Comparison of ENCODE assay signal across 20 mouse cellular contexts in genomic region chr19:27417375-27417774, GRCm38 (mm10). TPM values are rescaled to one million over a fixed set of nuclear protein-coding genes. Genes with fewer than 3 reads are reported as not detected.
DNase-seq lines count a peak whose midpoint lies in the region; ATAC-seq and TF ChIP-seq lines count a peak whose summit lies in the region.
"Had no signal": no experiment of that assay in that cellular context is flagged by ENCODE, and none has a peak within 500 bp of the region (broad histone marks: within the 10 kb centered on the region; RNA-seq: fewer than 3 reads in every experiment).

No protein-coding gene starts in this region.

- TF ChIP-seq EP300 in stomach, postnatal 0 days (optimal IDR thresholded peaks at IDR 0.05) = no peak

- H3K4me3 ChIP-seq in embryonic facial prominence, embryonic 12.5 days = no peak overlapping the region
- no peak overlapping the region for H3K4me3 ChIP-seq in embryonic facial prominence, embryonic 10.5 days
- H3K4me3 ChIP-seq in midbrain, embryonic 11.5 days (ENCODE audit: low read depth, low read length) = no peak overlapping the region
- no peak overlapping the region for H3K4me3 ChIP-seq in midbrain, embryonic 14.5 days (replicated peaks; ENCODE audit: low read depth, low read length)
- H3K4me3 ChIP-seq in stomach, embryonic 16.5 days (replicated peaks; ENCODE audit: low read length) = no peak overlapping the region
- no peak overlapping the region for H3K4me3 ChIP-seq in stomach, postnatal 0 days (ENCODE audit: low read depth, low read length)

- H3K4me2 ChIP-seq in embryonic facial prominence, embryonic 12.5 days (replicated peaks) = no peak overlapping the region
- no peak overlapping the region for H3K4me2 ChIP-seq in midbrain, embryonic 11.5 days
- H3K4me2 ChIP-seq in midbrain, embryonic 14.5 days (ENCODE audit: low read length) = no peak overlapping the region
- no peak overlapping the region for H3K4me2 ChIP-seq in stomach, embryonic 16.5 days (ENCODE audit: low read depth, low read length)
- no peak overlapping the region for H3K4me2 ChIP-seq in stomach, postnatal 0 days (replicated peaks; ENCODE audit: low read depth)

- peaks cover 64% of the 10 kb centered on the region for H3K36me3 ChIP-seq in embryonic facial prominence, embryonic 12.5 days
- peaks cover 95% of the 10 kb centered on the region for H3K36me3 ChIP-seq in embryonic facial prominence, embryonic 10.5 days (replicated peaks)
- H3K36me3 ChIP-seq in midbrain, embryonic 11.5 days (ENCODE audit: control insufficient read depth, insufficient read depth, low read length) = peaks cover 15% of the 10 kb centered on the region
- H3K36me3 ChIP-seq in midbrain, embryonic 14.5 days (ENCODE audit: control insufficient read depth, insufficient read depth, low read length) = peaks cover 71% of the 10 kb centered on the region
- peaks cover 16% of the 10 kb centered on the region for H3K36me3 ChIP-seq in stomach, embryonic 16.5 days (ENCODE audit: control insufficient read depth, insufficient read depth, low read length)
- H3K36me3 ChIP-seq in stomach, postnatal 0 days (ENCODE audit: control insufficient read depth, insufficient read depth, low read length) = peaks cover 17% of the 10 kb centered on the region

- no peaks in the 10 kb centered on the region for H3K27me3 ChIP-seq in embryonic facial prominence, embryonic 12.5 days
- no peaks in the 10 kb centered on the region for H3K27me3 ChIP-seq in embryonic facial prominence, embryonic 10.5 days (replicated peaks; ENCODE audit: low read depth, poor library complexity, severe bottlenecking)
- H3K27me3 ChIP-seq in midbrain, embryonic 11.5 days (ENCODE audit: control insufficient read depth, insufficient read depth, low read length) = no peaks in the 10 kb centered on the region
- no peaks in the 10 kb centered on the region for H3K27me3 ChIP-seq in midbrain, embryonic 14.5 days (ENCODE audit: control insufficient read depth, insufficient read depth, low read length)
- H3K27me3 ChIP-seq in stomach, embryonic 16.5 days (ENCODE audit: control insufficient read depth, insufficient read depth, low read length) = no peaks in the 10 kb centered on the region
- no peaks in the 10 kb centered on the region for H3K27me3 ChIP-seq in stomach, postnatal 0 days (ENCODE audit: control insufficient read depth, insufficient read depth, low read length)
- H3K27me3 ChIP-seq: CH12.LX, Patski had no signal

- TF ChIP-seq CTCF in stomach, postnatal 0 days (IDR thresholded peaks at IDR 0.05; ENCODE audit: low read depth) = no peak

- H3K27ac ChIP-seq in embryonic facial prominence, embryonic 12.5 days = no peak overlapping the region
- H3K27ac ChIP-seq in embryonic facial prominence, embryonic 10.5 days (replicated peaks) = no peak overlapping the region
- no peak overlapping the region for H3K27ac ChIP-seq in midbrain, embryonic 11.5 days (ENCODE audit: low read depth, low read length)
- no peak overlapping the region for H3K27ac ChIP-seq in midbrain, embryonic 14.5 days (replicated peaks; ENCODE audit: low read depth, low read length)
- no peak overlapping the region for H3K27ac ChIP-seq in stomach, embryonic 16.5 days (ENCODE audit: low read length)
- H3K27ac ChIP-seq in stomach, postnatal 0 days (replicated peaks) = no peak overlapping the region

- 87% methylated on average over 4 of the region's 4 CpGs for WGBS in embryonic facial prominence, embryonic 12.5 days
- 90% methylated on average over 4 of the region's 4 CpGs for WGBS in embryonic facial prominence, embryonic 10.5 days
- 95% methylated on average over 4 of the region's 4 CpGs for WGBS in midbrain, embryonic 11.5 days
- 95% methylated on average over 4 of the region's 4 CpGs for WGBS in midbrain, embryonic 14.5 days
- 93% methylated on average over 4 of the region's 4 CpGs for WGBS in stomach, embryonic 16.5 days
- 92% methylated on average over 4 of the region's 4 CpGs for WGBS in stomach, postnatal 0 days

- ATAC-seq in embryonic facial prominence, embryonic 12.5 days (ENCODE audit: insufficient number of reproducible peaks, insufficient read depth, low FRiP score, low TSS enrichment) = 0 out of 2 replicates have a peak, but pooled peaks have one; percentile 52
- ATAC-seq in midbrain, embryonic 11.5 days (ENCODE audit: low FRiP score) = no peak
- no peak for ATAC-seq in midbrain, embryonic 14.5 days (ENCODE audit: low FRiP score, low TSS enrichment)
- ATAC-seq in stomach, embryonic 16.5 days (ENCODE audit: insufficient read depth, low FRiP score) = peak; percentile 25; the same call in 1 of the 2 replicates
- ATAC-seq in stomach, postnatal 0 days (ENCODE audit: low FRiP score, low TSS enrichment) = no peak
- ATAC-seq: activated CD4-positive, CD25-positive, alpha-beta regulatory T cell, adult 4 months; CD4-positive, CD25-positive, alpha-beta regulatory T cell, adult 4 months had no signal

- H3K9me3 ChIP-seq in embryonic facial prominence, embryonic 12.5 days = no peaks in the 10 kb centered on the region
- H3K9me3 ChIP-seq in embryonic facial prominence, embryonic 10.5 days = no peaks in the 10 kb centered on the region
- no peaks in the 10 kb centered on the region for H3K9me3 ChIP-seq in midbrain, embryonic 11.5 days (ENCODE audit: control insufficient read depth, low read length)
- H3K9me3 ChIP-seq in midbrain, embryonic 14.5 days (ENCODE audit: control insufficient read depth, low read length) = no peaks in the 10 kb centered on the region
- H3K9me3 ChIP-seq in stomach, embryonic 16.5 days (replicated peaks; ENCODE audit: control insufficient read depth, low read length) = no peaks in the 10 kb centered on the region
- no peaks in the 10 kb centered on the region for H3K9me3 ChIP-seq in stomach, postnatal 0 days (ENCODE audit: control insufficient read depth, low read length)
- H3K9me3 ChIP-seq: G1E had no signal

- DNase-seq in embryonic facial prominence, embryonic 10.5 days (ENCODE audit: low spot score) = no peak
- peak; percentile 73 for DNase-seq in midbrain, embryonic 11.5 days (ENCODE audit: low spot score, missing footprints)
- DNase-seq in midbrain, embryonic 14.5 days = no peak
- DNase-seq in stomach, postnatal 0 days (ENCODE audit: low spot score) = no peak
- DNase-seq: adrenal gland, adult 2 months; adrenal gland, adult 8-10 months; adrenal gland, postnatal 10 days; adrenal gland, postnatal 14 days; adrenal gland, postnatal 25 days; adrenal gland, postnatal 36 days; cerebellum, adult 11 months; cerebellum, adult 11-12 months; cerebellum, adult 18-20 months had no signal

- H3K4me1 ChIP-seq in embryonic facial prominence, embryonic 12.5 days = no peaks in the 10 kb centered on the region
- 0 out of 2 replicates have a peak, but pooled peaks cover 5% of the 10 kb centered on the region for H3K4me1 ChIP-seq in embryonic facial prominence, embryonic 10.5 days
- H3K4me1 ChIP-seq in midbrain, embryonic 11.5 days (ENCODE audit: control insufficient read depth, insufficient read depth, low read length) = no peaks in the 10 kb centered on the region
- no peaks in the 10 kb centered on the region for H3K4me1 ChIP-seq in midbrain, embryonic 14.5 days (ENCODE audit: control insufficient read depth, insufficient read depth, low read length)
- H3K4me1 ChIP-seq in stomach, embryonic 16.5 days (ENCODE audit: control insufficient read depth, insufficient read depth, low read length) = no peaks in the 10 kb centered on the region
- no peaks in the 10 kb centered on the region for H3K4me1 ChIP-seq in stomach, postnatal 0 days (replicated peaks; ENCODE audit: control insufficient read depth, insufficient read depth)

- no peak overlapping the region for H3K9ac ChIP-seq in embryonic facial prominence, embryonic 12.5 days
- H3K9ac ChIP-seq in midbrain, embryonic 11.5 days (ENCODE audit: low read length) = no peak overlapping the region
- no peak overlapping the region for H3K9ac ChIP-seq in midbrain, embryonic 14.5 days (replicated peaks; ENCODE audit: low read length)
- no peak overlapping the region for H3K9ac ChIP-seq in stomach, embryonic 16.5 days (ENCODE audit: low read length)
- no peak overlapping the region for H3K9ac ChIP-seq in stomach, postnatal 0 days (ENCODE audit: low read length)

RNA-seq across cellular contexts. Expression of gene Pum3, which starts 12.2 kb away (rescaled TPM):
- 78.6 and 86.4 TPM in 2 replicates for polyA plus RNA-seq in embryonic facial prominence, embryonic 12.5 days (2016; fragmentation: Nextera tagmentation; extraction: Ambion mirVana)
- 94.1 and 94.9 TPM in 2 replicates for polyA plus RNA-seq in embryonic facial prominence, embryonic 10.5 days (2016; fragmentation: Nextera tagmentation; extraction: Ambion mirVana)
- polyA plus RNA-seq in midbrain, embryonic 11.5 days (2014; fragmentation: Nextera tagmentation; extraction: Ambion mirVana) = 80.7 and 100 TPM in 2 replicates
- polyA plus RNA-seq in midbrain, embryonic 14.5 days (2014; fragmentation: Nextera tagmentation; extraction: Ambion mirVana) = 54.5 and 59.6 TPM in 2 replicates
- 62.5 and 68.2 TPM in 2 replicates for polyA plus RNA-seq in stomach, embryonic 16.5 days (2015; fragmentation: Nextera tagmentation; extraction: Ambion mirVana)
- 45.5 and 45.6 TPM in 2 replicates for polyA plus RNA-seq in stomach, postnatal 0 days (2015; fragmentation: Nextera tagmentation; extraction: Ambion mirVana)

Comparison
In these comparisons a context has a peak if more than half of its experiments do, and no peak if none do; other contexts are left out.
1. ATAC-seq: peak in embryonic facial prominence, embryonic 12.5 days (single experiment) and stomach, embryonic 16.5 days (single experiment); none in midbrain, embryonic 11.5 days (single experiment), midbrain, embryonic 14.5 days (single experiment) and stomach, postnatal 0 days (single experiment).